Mouse (Mus musculus) heart, embryonic 11.5 days (tissue): Measurements from ENCODE around the gene Clec4e. TPM values are rescaled to one million over a fixed set of nuclear protein-coding genes. Genes with fewer than 3 reads are reported as not detected.
"Not testable (repeated sequence)": the region's sequence is repeated elsewhere in the genome, so short reads cannot be mapped to it uniquely, and the experiment has no call there.

ENCODE experiments used
- ATAC-seq: fragments of 200-750 bp; cut with Nextera tagmentation; replicated peaks from 2 replicates; pipeline ENCODE4 v1.8.0; 2017; ENCODE audit warnings: moderate library complexity; ENCODE audit not compliant: insufficient number of reproducible peaks, low FRiP score, low TSS enrichment
- H3K27ac ChIP-seq: fragments of 300-500 bp; sonication (generic); 2 replicates; pipeline ENCODE4 v1.5.1; 2014; ENCODE audit warnings: mild to moderate bottlenecking, low read depth, low read length
- H3K27me3 ChIP-seq: fragments of 300-500 bp; sonication (generic); 2 replicates; pipeline ENCODE4 v1.6.1; 2014; ENCODE audit warnings: mild to moderate bottlenecking, low read length, mixed read lengths; ENCODE audit not compliant: control insufficient read depth, insufficient read depth
- H3K36me3 ChIP-seq: fragments of 300-500 bp; sonication (generic); 2 replicates; pipeline ENCODE4 v1.6.1; 2014; ENCODE audit warnings: mild to moderate bottlenecking, low read length, moderate library complexity, mixed read lengths; ENCODE audit not compliant: control insufficient read depth, insufficient read depth
- H3K4me1 ChIP-seq: fragments of 300-500 bp; sonication (generic); 2 replicates; pipeline ENCODE4 v1.6.1; 2014; ENCODE audit warnings: low read length; ENCODE audit not compliant: control insufficient read depth, insufficient read depth
- H3K4me2 ChIP-seq: fragments of 300-500 bp; sonication (generic); 2 replicates; pipeline ENCODE4 v1.6.1; 2014; ENCODE audit warnings: mild to moderate bottlenecking, moderate library complexity
- H3K4me3 ChIP-seq: fragments of 300-500 bp; sonication (generic); 2 replicates; pipeline ENCODE4 v1.5.1; 2014; ENCODE audit warnings: low read depth, low read length
- H3K9ac ChIP-seq: fragments of 300-500 bp; sonication (generic); 2 replicates; pipeline ENCODE4 v1.6.1; 2014; ENCODE audit warnings: mild to moderate bottlenecking, low read depth, low read length, moderate library complexity
- H3K9me3 ChIP-seq: fragments of 300-500 bp; sonication (generic); replicated peaks from 2 replicates; pipeline ENCODE4 v1.6.1; 2016; ENCODE audit warnings: low read length; ENCODE audit not compliant: control insufficient read depth
- WGBS: fragments of 180-500 bp; shearing (Covaris S2); extraction: QIAGEN DNeasy Blood & Tissue Kit; methylation state at CpG from one replicate; pipeline ENCODE4 v1.1.7; 2014; ENCODE audit not compliant: insufficient replicate concordance; 5-methylcytosine and 5-hydroxymethylcytosine counted together
- polyA plus RNA-seq: library from polyadenylated mRNA; unstranded; fragments of >200 nt; fragmentation: Nextera tagmentation; extraction: Ambion mirVana; gene quantifications from 2 replicates; pipeline ENCODE4 v1.2.1, GENCODE M21; 2014

Clec4e gene
- polyA plus RNA-seq = 0.10 TPM in 1 of 2 replicates, not detected in the other

DNA sequence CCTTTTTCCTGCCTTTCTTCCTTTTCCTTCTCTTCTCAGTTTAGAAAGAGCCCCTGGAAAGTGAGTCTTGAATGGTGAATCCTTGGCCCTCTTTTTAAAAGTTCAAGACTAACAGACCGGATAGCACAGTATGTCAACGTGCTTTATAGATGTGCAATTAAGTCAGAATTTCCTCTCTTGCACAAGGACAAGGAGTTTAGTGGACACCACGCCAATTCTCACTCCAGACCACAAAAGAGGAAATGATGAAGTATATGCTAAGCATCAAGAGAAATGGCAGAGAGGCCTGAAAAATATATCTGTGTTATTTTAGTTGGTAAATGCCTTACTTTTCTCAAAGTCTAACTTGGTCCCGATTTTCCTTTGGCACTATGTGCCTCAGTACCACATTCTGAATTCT is at the start of gene Clec4e:
Clec4e (minus strand) TSS at position 118 of the 400 bp plus-strand sequence.
- Histone ChIP-seq H3K4me2 (no peak within 1 kb of the TSS), H3K9ac (no peak within 1 kb of the TSS), H3K36me3 (no peaks in the 10 kb centered on the region), H3K27ac (no peak within 1 kb of the TSS), H3K9me3 (no peaks in the 10 kb centered on the region), H3K27me3 (no peaks in the 10 kb centered on the region), H3K4me3 (no peak within 1 kb of the TSS), H3K4me1 (no peaks in the 10 kb centered on the region)
- ATAC-seq = no peak
- WGBS = 75% methylated on average over 4 of the region's 4 CpGs

DNA sequence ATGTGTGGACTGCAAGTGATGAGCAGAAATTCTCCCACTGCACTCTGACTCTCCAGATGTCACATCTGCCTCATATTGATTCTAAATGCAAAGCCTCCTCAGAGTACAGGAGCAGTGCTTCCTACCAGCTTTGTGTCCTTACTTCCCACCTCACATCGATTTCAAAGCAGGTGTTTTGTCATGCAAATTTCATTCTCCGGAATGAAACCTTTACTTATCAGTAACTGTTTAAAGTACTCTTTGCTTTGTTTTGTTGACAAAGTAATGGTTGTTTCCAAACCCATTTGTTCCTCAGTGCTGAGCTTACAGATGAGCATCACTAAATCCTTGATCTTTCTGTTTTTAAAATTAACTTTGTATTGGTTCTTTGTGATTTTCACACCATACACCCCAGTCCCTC is 42.8 kb upstream of the Clec4e start:
- no peak overlapping the region for H3K4me3 ChIP-seq
- no peaks in the 10 kb centered on the region for H3K36me3 ChIP-seq
- no peak overlapping the region for H3K9ac ChIP-seq
- H3K27me3 ChIP-seq = no peaks in the 10 kb centered on the region
- no peaks in the 10 kb centered on the region for H3K9me3 ChIP-seq
- no peaks in the 10 kb centered on the region for H3K4me1 ChIP-seq
- WGBS = 43% methylated on average over 2 of the region's 2 CpGs
- no peak overlapping the region for H3K27ac ChIP-seq
- ATAC-seq = no peak
- no peak overlapping the region for H3K4me2 ChIP-seq

DNA sequence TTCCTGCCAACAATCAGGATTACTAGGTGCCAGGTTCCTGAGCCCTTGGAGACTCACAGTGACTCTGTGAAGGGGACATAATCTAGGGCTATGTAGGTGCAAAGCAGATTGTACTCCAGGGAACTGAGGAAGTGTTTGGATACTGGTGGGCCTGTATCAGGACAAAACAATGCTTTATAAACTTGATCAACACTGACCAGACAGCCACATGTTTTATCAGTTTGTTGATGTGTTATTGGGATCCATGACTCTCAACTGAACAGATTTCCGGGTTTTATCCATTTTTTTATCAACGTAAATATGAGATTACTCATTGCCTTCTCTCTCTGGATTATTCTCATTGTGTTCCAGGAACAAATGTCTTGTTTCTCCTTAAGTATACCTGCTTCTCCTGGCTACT is 18.4 kb upstream of the Clec4e start, which contains the start of gene Vmn2r19:
Vmn2r19 (plus strand) TSS at position 301 of the 400 bp plus-strand sequence.
- no peak for ATAC-seq
- Histone ChIP-seq H3K27ac (no peak within 1 kb of the TSS), H3K36me3 (no peaks in the 10 kb centered on the region), H3K9me3 (no peaks in the 10 kb centered on the region), H3K27me3 (no peaks in the 10 kb centered on the region), H3K4me3 (no peak within 1 kb of the TSS), H3K4me2 (no peak within 1 kb of the TSS), H3K4me1 (no peaks in the 10 kb centered on the region), H3K9ac (no peak within 1 kb of the TSS)
- 77% methylated on average over 2 of the region's 2 CpGs for WGBS

DNA sequence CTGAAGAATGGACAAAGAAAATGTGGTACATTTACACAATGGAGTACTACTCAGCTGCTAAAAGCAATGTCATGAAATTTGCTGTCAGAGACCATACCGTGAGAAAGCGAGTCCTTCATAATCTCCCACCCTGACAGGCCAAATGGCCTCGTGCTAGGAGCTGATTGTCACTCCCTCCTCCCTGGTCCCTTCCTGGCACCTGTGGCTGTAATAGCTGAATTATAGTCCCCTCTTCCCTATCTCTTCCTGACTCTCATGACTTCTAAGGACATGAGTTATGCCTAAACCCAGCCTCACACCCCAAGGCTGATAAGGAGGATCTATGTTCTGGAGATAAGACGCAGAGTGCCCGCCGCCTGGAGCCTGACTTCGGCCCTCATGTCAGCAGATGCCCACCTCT is 16.6 kb upstream of the Clec4e start:
- H3K4me3 ChIP-seq, H3K27ac ChIP-seq, H3K4me2 ChIP-seq, H3K36me3 ChIP-seq, H3K4me1 ChIP-seq, H3K27me3 ChIP-seq, ATAC-seq, H3K9ac ChIP-seq, H3K9me3 ChIP-seq: not testable (repeated sequence)
- 58% methylated on average over 7 of the region's 7 CpGs for WGBS

DNA sequence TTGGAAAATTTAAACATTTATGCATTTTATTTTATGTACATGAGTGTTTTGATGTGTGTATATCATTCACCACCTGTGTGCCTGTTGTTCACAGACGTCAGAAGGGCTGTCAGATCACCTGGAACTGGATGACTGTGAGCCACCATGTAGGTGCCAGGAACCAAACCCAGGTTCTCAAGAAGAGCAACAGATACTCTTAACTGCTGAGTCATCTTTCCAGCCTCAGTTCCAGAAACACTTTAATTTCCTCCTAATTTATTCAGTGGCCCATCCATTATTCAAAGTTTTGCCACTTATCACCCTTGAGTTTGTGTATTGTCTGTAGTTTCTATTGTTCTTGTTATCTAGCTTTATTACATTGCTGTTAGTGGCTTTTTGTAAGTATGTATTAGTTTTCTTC is 7.0 kb upstream of the Clec4e start:
- H3K4me3 ChIP-seq = no peak overlapping the region
- no peak overlapping the region for H3K27ac ChIP-seq
- WGBS = 59% methylated on average over 1 of the region's 1 CpGs
- no peaks in the 10 kb centered on the region for H3K27me3 ChIP-seq
- no peak overlapping the region for H3K4me2 ChIP-seq
- no peaks in the 10 kb centered on the region for H3K36me3 ChIP-seq
- H3K4me1 ChIP-seq = no peaks in the 10 kb centered on the region
- no peaks in the 10 kb centered on the region for H3K9me3 ChIP-seq
- H3K9ac ChIP-seq = no peak overlapping the region
- no peak for ATAC-seq

DNA sequence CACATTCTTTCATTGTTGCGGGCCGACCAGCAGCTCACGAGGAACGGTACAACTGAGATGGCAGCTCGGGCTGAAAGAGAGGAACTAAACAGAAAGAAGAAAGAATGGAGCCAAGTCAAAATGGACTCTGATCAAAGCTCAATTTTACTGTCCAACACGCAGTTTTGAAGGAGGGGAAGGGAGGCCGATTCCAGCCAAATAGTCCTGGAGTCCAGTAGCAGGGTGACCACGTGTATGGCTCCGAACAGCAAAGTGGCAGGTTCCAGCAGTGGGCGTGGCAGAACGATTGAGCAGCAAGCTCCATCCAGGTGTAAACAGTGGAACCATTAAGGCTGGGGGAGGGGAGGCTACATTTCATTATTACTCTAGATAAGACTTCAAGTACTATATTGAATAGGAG is 3.8 kb upstream of the Clec4e start:
- not testable (repeated sequence) for H3K4me2 ChIP-seq, H3K9ac ChIP-seq, H3K36me3 ChIP-seq, H3K4me1 ChIP-seq, H3K4me3 ChIP-seq, H3K27ac ChIP-seq, ATAC-seq, H3K9me3 ChIP-seq, H3K27me3 ChIP-seq
- 79% methylated on average over 11 of the region's 11 CpGs for WGBS

DNA sequence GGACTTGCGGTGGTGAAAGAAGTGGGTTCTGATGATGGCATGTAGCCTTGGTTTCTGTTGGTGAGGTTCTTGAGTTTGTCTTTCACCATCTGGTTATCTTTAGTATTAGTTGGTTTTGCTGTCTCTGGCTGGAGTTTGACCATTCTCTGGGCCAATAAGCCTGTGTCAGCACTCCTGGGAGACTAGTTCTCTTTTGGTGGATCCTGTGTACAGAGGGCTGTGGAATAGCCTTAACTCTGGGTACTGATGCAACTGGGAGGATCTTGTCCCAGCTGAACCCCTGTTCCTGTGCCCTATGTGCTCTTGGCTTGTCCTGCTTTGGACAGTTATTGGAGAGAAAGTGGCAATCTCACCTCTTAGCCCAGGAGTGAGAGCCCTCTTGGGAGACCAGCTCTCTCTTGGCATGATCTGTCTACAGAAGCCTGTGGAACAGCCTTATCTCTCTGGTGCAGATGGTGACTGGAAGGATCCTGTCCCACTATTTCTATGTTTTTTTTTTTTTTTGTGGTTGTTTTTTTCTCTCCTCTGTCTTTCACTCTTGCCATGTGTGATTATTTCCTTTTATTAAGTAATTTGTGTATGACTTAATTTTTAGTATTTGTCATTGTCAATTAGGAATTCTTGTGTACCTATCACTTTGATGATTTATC is 3.2 kb upstream of the Clec4e start:
- Histone ChIP-seq H3K27ac (0 out of 2 replicates have a peak overlapping the region, but pooled peaks have one; percentile 6), H3K4me1 (no peaks in the 10 kb centered on the region), H3K36me3 (no peaks in the 10 kb centered on the region), H3K9me3 (no peaks in the 10 kb centered on the region), H3K27me3 (no peaks in the 10 kb centered on the region), H3K4me2 (no peak overlapping the region), H3K9ac (no peak overlapping the region), H3K4me3 (no peak overlapping the region)
- 76% methylated on average over 1 of the region's 1 CpGs for WGBS
- ATAC-seq = peak; percentile 88

DNA sequence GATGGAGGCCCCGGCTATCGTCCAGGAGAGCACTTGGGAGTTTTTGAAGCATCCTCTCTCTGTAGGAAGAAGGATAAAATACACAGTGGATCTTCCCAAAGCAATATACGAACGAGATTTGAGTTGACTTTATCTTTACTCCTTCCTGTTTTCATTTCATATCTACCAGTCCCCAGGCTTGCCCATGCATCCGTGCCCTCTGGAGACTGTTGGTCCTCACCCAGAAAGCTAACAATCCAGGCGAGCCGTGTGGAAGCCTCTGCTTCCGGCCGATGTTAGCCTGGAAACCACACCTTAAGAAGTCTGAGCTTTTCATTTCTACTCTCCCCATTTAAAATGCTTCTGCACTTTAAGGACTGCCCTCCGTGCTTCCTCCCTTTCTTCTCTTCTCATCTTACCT is 739 bp downstream of the Clec4e start:
- H3K27me3 ChIP-seq = no peaks in the 10 kb centered on the region
- no peaks in the 10 kb centered on the region for H3K9me3 ChIP-seq
- no peak overlapping the region for H3K4me3 ChIP-seq
- no peaks in the 10 kb centered on the region for H3K4me1 ChIP-seq
- 62% methylated on average over 10 of the region's 10 CpGs for WGBS
- H3K36me3 ChIP-seq = no peaks in the 10 kb centered on the region
- H3K27ac ChIP-seq = no peak overlapping the region
- no peak overlapping the region for H3K4me2 ChIP-seq
- no peak overlapping the region for H3K9ac ChIP-seq
- ATAC-seq = no peak

DNA sequence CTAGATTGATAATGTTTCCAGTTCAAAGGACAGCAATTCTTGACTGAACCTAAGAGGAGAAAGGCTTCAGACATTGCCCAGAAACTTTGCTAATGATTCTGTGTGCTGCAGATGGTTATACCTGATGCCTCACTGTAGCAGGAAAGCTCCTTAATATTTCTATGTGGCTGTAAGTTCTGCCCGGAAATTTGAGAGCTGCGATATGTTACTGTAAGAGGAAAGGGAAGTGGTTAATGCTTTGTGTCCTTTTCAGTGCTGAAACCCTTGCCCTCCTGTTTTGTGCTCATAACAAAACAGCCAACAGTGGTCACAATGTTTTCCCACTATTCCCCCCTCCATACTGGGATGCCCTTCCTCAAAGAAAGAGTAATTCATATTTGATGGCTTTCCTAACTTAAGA is 3.4 kb downstream of the Clec4e start:
- Histone ChIP-seq H3K4me3 (no peak overlapping the region), H3K4me1 (no peaks in the 10 kb centered on the region), H3K27ac (no peak overlapping the region), H3K36me3 (no peaks in the 10 kb centered on the region), H3K27me3 (no peaks in the 10 kb centered on the region), H3K9me3 (no peaks in the 10 kb centered on the region), H3K9ac (no peak overlapping the region), H3K4me2 (no peak overlapping the region)
- ATAC-seq = no peak
- WGBS = 78% methylated on average over 2 of the region's 2 CpGs
